Mouse (Mus musculus) megakaryocyte, embryonic 14.5 days (primary cell): ENCODE results near the gene Sirt4.

Source experiments
- FLI1 ChIP-seq: IDR thresholded peaks from 2 replicates; pipeline ENCODE4 v1.6.1; 2012; ENCODE audit warnings: low read length, inconsistent platforms, mixed read lengths
- GATA1 ChIP-seq: IDR thresholded peaks from 3 replicates; pipeline ENCODE4 v1.6.1; 2012; ENCODE audit warnings: mixed read lengths, low read length, inconsistent platforms, borderline replicate concordance

GRCm38 (mm10) chr5:115434853-115435754 lies 49.4 kb downstream of the Sirt4 start:
- TF ChIP-seq GATA1 (no peak), FLI1 (no peak)
